Mouse (Mus musculus) hindbrain, embryonic 15.5 days (tissue): Measurements from ENCODE around the gene Socs1. TPM values are rescaled to one million over a fixed set of nuclear protein-coding genes. Genes with fewer than 3 reads are reported as not detected.

Experiments used
- ATAC-seq: fragments of 200-750 bp; cut with Nextera tagmentation; 2 replicates; pipeline ENCODE4 v1.8.0; 2017; ENCODE audit warnings: low read depth, moderate number of reproducible peaks, moderate TSS enrichment; ENCODE audit not compliant: low FRiP score
- H3K27ac ChIP-seq: fragments of 300-500 bp; sonication (generic); replicated peaks from 2 replicates; pipeline ENCODE4 v1.5.1; 2015; ENCODE audit warnings: mild to moderate bottlenecking, inconsistent platforms
- H3K27me3 ChIP-seq: fragments of 300-500 bp; sonication (generic); 2 replicates; pipeline ENCODE4 v1.6.1; 2015; ENCODE audit warnings: control low read depth, inconsistent platforms
- H3K36me3 ChIP-seq: fragments of 300-500 bp; sonication (generic); 2 replicates; pipeline ENCODE4 v1.6.1; 2015; ENCODE audit warnings: control low read depth, inconsistent platforms
- H3K4me1 ChIP-seq: fragments of 300-500 bp; sonication (generic); replicated peaks from 2 replicates; pipeline ENCODE4 v1.6.1; 2015; ENCODE audit warnings: control low read depth, inconsistent platforms
- H3K4me2 ChIP-seq: fragments of 300-500 bp; sonication (generic); 2 replicates; pipeline ENCODE4 v1.6.1; 2015; ENCODE audit warnings: moderate library complexity, mild to moderate bottlenecking, inconsistent platforms
- H3K4me3 ChIP-seq: fragments of 300-500 bp; sonication (generic); 2 replicates; pipeline ENCODE4 v1.5.1; 2015; ENCODE audit warnings: mild to moderate bottlenecking, inconsistent platforms
- H3K9ac ChIP-seq: fragments of 300-500 bp; sonication (generic); 2 replicates; pipeline ENCODE4 v1.6.1; 2015; ENCODE audit warnings: inconsistent platforms
- H3K9me3 ChIP-seq: fragments of 300-500 bp; sonication (generic); 2 replicates; pipeline ENCODE4 v1.6.1; 2016; ENCODE audit warnings: control low read depth, inconsistent platforms
- WGBS: fragments of 180-500 bp; shearing (Covaris S2); methylation state at CpG from one replicate; pipeline ENCODE4 v1.1.7; 2015; 5-methylcytosine and 5-hydroxymethylcytosine counted together
- polyA plus RNA-seq: library from polyadenylated mRNA; unstranded; fragments of >200 nt; fragmentation: Nextera tagmentation; extraction: Ambion mirVana; gene quantifications from 2 replicates; pipeline ENCODE4 v1.2.1, GENCODE M21; 2015

The Socs1 gene
- 5.0 and 5.4 TPM in 2 replicates for polyA plus RNA-seq

- Histone ChIP-seq H3K9ac (peak within 1 kb of the TSS; percentile 51), H3K4me1 (peaks cover 28% of the 10 kb centered on the region), H3K27ac (peak within 1 kb of the TSS; percentile 95), H3K9me3 (no peaks in the 10 kb centered on the region), H3K27me3 (no peaks in the 10 kb centered on the region), H3K4me2 (peak within 1 kb of the TSS; percentile 90), H3K4me3 (peak within 1 kb of the TSS; percentile 70), H3K36me3 (no peaks in the 10 kb centered on the region)
- ATAC-seq: peak; percentile 88
- WGBS: under 1% methylated on average over 59 of the region's 59 CpGs
These were observed at the start of gene Socs1 for GRCm38 (mm10) chr16:10785371-10786231. Gene Socs1, minus strand, starts transcription at chr16:10785536.

- no peaks in the 10 kb centered on the region for H3K36me3 ChIP-seq
- peaks cover 12% of the 10 kb centered on the region for H3K4me1 ChIP-seq
- H3K9ac ChIP-seq: peak overlapping the region; percentile 27; the same call in 1 of the 2 replicates
- H3K4me3 ChIP-seq: peak overlapping the region; percentile 83
- no peak overlapping the region for H3K27ac ChIP-seq
- WGBS: 8% methylated on average over 12 of the region's 12 CpGs
- peak overlapping the region; percentile 99 for H3K4me2 ChIP-seq
- peaks cover 8% of the 10 kb centered on the region; the same call in 1 of the 2 replicates for H3K27me3 ChIP-seq
- ATAC-seq: no peak
- no peaks in the 10 kb centered on the region for H3K9me3 ChIP-seq
These were observed 49.2 kb upstream of the Socs1 start for GRCm38 (mm10) chr16:10834542-10834910.

- ATAC-seq: no peak
- Histone ChIP-seq H3K4me2 (no peak overlapping the region), H3K4me3 (no peak overlapping the region), H3K27me3 (0 out of 2 replicates have a peak, but pooled peaks cover under 1% of the 10 kb centered on the region), H3K36me3 (no peaks in the 10 kb centered on the region), H3K9me3 (no peaks in the 10 kb centered on the region), H3K4me1 (no peaks in the 10 kb centered on the region), H3K27ac (no peak overlapping the region), H3K9ac (no peak overlapping the region)
- WGBS: 77% methylated on average over 4 of the region's 4 CpGs
These were observed 43.1 kb upstream of the Socs1 start for GRCm38 (mm10) chr16:10828461-10828805.

- Histone ChIP-seq H3K4me3 (no peak overlapping the region), H3K27me3 (no peaks in the 10 kb centered on the region), H3K9me3 (no peaks in the 10 kb centered on the region), H3K4me1 (no peaks in the 10 kb centered on the region), H3K4me2 (no peak overlapping the region), H3K36me3 (no peaks in the 10 kb centered on the region), H3K9ac (no peak overlapping the region), H3K27ac (no peak overlapping the region)
- WGBS: 84% methylated on average over 7 of the region's 7 CpGs
- ATAC-seq: no peak
These were observed 42.6 kb upstream of the Socs1 start for GRCm38 (mm10) chr16:10827766-10828460.

GRCm38 (mm10) chr16:10827269-10827668 is 41.9 kb upstream of the Socs1 start:
- WGBS: 93% methylated on average over 9 of the region's 9 CpGs
- Histone ChIP-seq H3K9ac (no peak overlapping the region), H3K4me2 (no peak overlapping the region), H3K36me3 (no peaks in the 10 kb centered on the region), H3K4me1 (no peaks in the 10 kb centered on the region), H3K27ac (no peak overlapping the region), H3K4me3 (no peak overlapping the region), H3K27me3 (no peaks in the 10 kb centered on the region), H3K9me3 (no peaks in the 10 kb centered on the region)
- no peak for ATAC-seq

GRCm38 (mm10) chr16:10825840-10826239 is 40.5 kb upstream of the Socs1 start:
- no peak overlapping the region for H3K4me2 ChIP-seq
- H3K27ac ChIP-seq: no peak overlapping the region
- WGBS: 93% methylated on average over 4 of the region's 4 CpGs
- H3K9me3 ChIP-seq: no peaks in the 10 kb centered on the region
- H3K36me3 ChIP-seq: no peaks in the 10 kb centered on the region
- no peak overlapping the region for H3K9ac ChIP-seq
- ATAC-seq: no peak
- H3K4me3 ChIP-seq: no peak overlapping the region
- no peaks in the 10 kb centered on the region for H3K27me3 ChIP-seq
- no peaks in the 10 kb centered on the region for H3K4me1 ChIP-seq

- no peaks in the 10 kb centered on the region for H3K9me3 ChIP-seq
- H3K36me3 ChIP-seq: no peaks in the 10 kb centered on the region
- H3K27ac ChIP-seq: no peak overlapping the region
- no peak overlapping the region for H3K4me3 ChIP-seq
- 90% methylated on average over 1 of the region's 1 CpGs for WGBS
- H3K4me1 ChIP-seq: no peaks in the 10 kb centered on the region
- ATAC-seq: no peak
- H3K4me2 ChIP-seq: no peak overlapping the region
- H3K27me3 ChIP-seq: no peaks in the 10 kb centered on the region
- no peak overlapping the region for H3K9ac ChIP-seq
These were observed 39.2 kb upstream of the Socs1 start for GRCm38 (mm10) chr16:10824536-10824935.

- Histone ChIP-seq H3K36me3 (no peaks in the 10 kb centered on the region), H3K9ac (no peak overlapping the region), H3K4me2 (no peak overlapping the region), H3K27ac (no peak overlapping the region), H3K27me3 (no peaks in the 10 kb centered on the region), H3K4me1 (no peaks in the 10 kb centered on the region), H3K9me3 (no peaks in the 10 kb centered on the region), H3K4me3 (no peak overlapping the region)
- ATAC-seq: no peak
- WGBS: 74% methylated on average over 4 of the region's 4 CpGs
These were observed 36.1 kb upstream of the Socs1 start for GRCm38 (mm10) chr16:10821387-10821786.

- H3K4me3 ChIP-seq: no peak overlapping the region
- H3K36me3 ChIP-seq: no peaks in the 10 kb centered on the region
- ATAC-seq: no peak
- no peak overlapping the region for H3K9ac ChIP-seq
- H3K4me1 ChIP-seq: no peaks in the 10 kb centered on the region
- H3K9me3 ChIP-seq: no peaks in the 10 kb centered on the region
- H3K4me2 ChIP-seq: no peak overlapping the region
- no peaks in the 10 kb centered on the region for H3K27me3 ChIP-seq
- 77% methylated on average over 3 of the region's 3 CpGs for WGBS
- no peak overlapping the region for H3K27ac ChIP-seq
These were observed 34.6 kb upstream of the Socs1 start for GRCm38 (mm10) chr16:10819966-10820365.

GRCm38 (mm10) chr16:10818579-10819135 is 33.3 kb upstream of the Socs1 start:
- Histone ChIP-seq H3K36me3 (no peaks in the 10 kb centered on the region), H3K4me2 (no peak overlapping the region), H3K9me3 (no peaks in the 10 kb centered on the region), H3K27me3 (no peaks in the 10 kb centered on the region), H3K9ac (no peak overlapping the region), H3K27ac (no peak overlapping the region), H3K4me1 (no peaks in the 10 kb centered on the region), H3K4me3 (no peak overlapping the region)
- ATAC-seq: no peak
- WGBS: 81% methylated on average over 4 of the region's 4 CpGs

GRCm38 (mm10) chr16:10814864-10815263 is 29.5 kb upstream of the Socs1 start:
- Histone ChIP-seq H3K4me3 (no peak overlapping the region), H3K4me1 (no peaks in the 10 kb centered on the region), H3K4me2 (no peak overlapping the region), H3K36me3 (no peaks in the 10 kb centered on the region), H3K9ac (no peak overlapping the region), H3K27ac (no peak overlapping the region), H3K9me3 (no peaks in the 10 kb centered on the region), H3K27me3 (no peaks in the 10 kb centered on the region)
- 95% methylated on average over 4 of the region's 4 CpGs for WGBS
- no peak for ATAC-seq

- 76% methylated on average over 4 of the region's 4 CpGs for WGBS
- H3K27me3 ChIP-seq: no peaks in the 10 kb centered on the region
- H3K9ac ChIP-seq: no peak overlapping the region
- H3K36me3 ChIP-seq: no peaks in the 10 kb centered on the region
- no peak for ATAC-seq
- no peak overlapping the region for H3K4me3 ChIP-seq
- no peak overlapping the region for H3K27ac ChIP-seq
- H3K4me1 ChIP-seq: no peaks in the 10 kb centered on the region
- H3K9me3 ChIP-seq: no peaks in the 10 kb centered on the region
- H3K4me2 ChIP-seq: no peak overlapping the region
These were observed 28.4 kb upstream of the Socs1 start for GRCm38 (mm10) chr16:10813726-10814125.
